Mouse (Mus musculus) erythroblast, embryonic 14.5 days (primary cell): ENCODE data around the gene Pgap2.

Experiments used
- GATA1 ChIP-seq: IDR thresholded peaks from 2 replicates; pipeline ENCODE4 v1.6.1; 2012; ENCODE audit warnings: low read length, inconsistent platforms, mixed read lengths
- TAL1 ChIP-seq: IDR thresholded peaks from 3 replicates; pipeline ENCODE4 v1.6.1; 2012; ENCODE audit warnings: low read length, inconsistent platforms, mixed read lengths

DNA sequence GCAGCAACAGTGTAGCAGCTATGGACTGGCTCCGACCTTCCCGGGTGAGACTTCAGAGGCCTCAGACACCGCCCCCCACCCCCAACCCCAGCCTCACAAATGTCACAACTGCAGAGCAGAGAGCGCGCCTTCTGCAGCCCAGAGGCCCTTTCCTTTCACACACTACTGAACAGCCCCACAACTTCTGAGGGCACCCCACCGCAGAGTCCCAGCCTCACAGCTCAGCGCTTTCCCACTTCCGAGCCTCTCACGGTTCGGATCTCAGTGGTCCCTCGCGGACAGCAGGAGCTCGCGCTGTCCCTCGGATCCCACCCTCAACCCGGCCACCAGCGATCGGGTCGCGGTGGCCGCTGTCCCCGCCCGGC is 39.5 kb downstream of the Pgap2 start:
- TF ChIP-seq TAL1 (no peak), GATA1 (no peak)
